Mouse (Mus musculus): Measurements from ENCODE around the gene Swap70.

GRCm38 (mm10) chr7:110237451-110237836 is 15.9 kb downstream of the Swap70 start:
- no peak for TF ChIP-seq POLR2A (IDR thresholded peaks at IDR 0.05; ENCODE audit: control insufficient read depth, low read depth, low read length)
- TF ChIP-seq CTCF (IDR thresholded peaks at IDR 0.05; ENCODE audit: control insufficient read depth, insufficient read depth, insufficient replicate concordance, low read depth, low read length) = no peak

All from testis, adult 2 months (tissue).